Mouse (Mus musculus) MEL (cell line): ENCODE results near the gene Pomt2. TPM values are rescaled to one million over a fixed set of nuclear protein-coding genes. Genes with fewer than 3 reads are reported as not detected.
A peak's percentile ranks its signal among the peaks of the same experiment; 100 is the strongest.

Experiments
- DNase-seq: peaks from one replicate; pipeline ENCODE4 v3.0.0; 2011; ENCODE audit warnings: low read depth, low spot score
- H3K27ac ChIP-seq: 2 replicates; pipeline ENCODE4 v1.5.1; 2012; ENCODE audit warnings: low read depth, mild to moderate bottlenecking, control low read depth, low read length, moderate library complexity; ENCODE audit not compliant: control insufficient read depth
- H3K27me3 ChIP-seq, 2 experiments: fragments of 150-350 bp in 1 of 2; sonication (generic) in 1 of 2; 2 replicates each; pipeline ENCODE4 v1.6.1; 2012; ENCODE audit warnings: low read length in 2 of 2, mild to moderate bottlenecking in 2 of 2, improper control_type of control experiment in 1 of 2, moderate library complexity in 1 of 2; ENCODE audit not compliant: insufficient read depth in 2 of 2, control insufficient read depth in 1 of 2
- H3K36me3 ChIP-seq, 2 experiments: 2 replicates each; pipeline ENCODE4 v1.6.1; 2012 to 2014; ENCODE audit warnings: low read length in 2 of 2, improper control_type of control experiment in 1 of 2, inconsistent platforms in 1 of 2, mild to moderate bottlenecking in 1 of 2; ENCODE audit not compliant: insufficient read depth in 2 of 2, control insufficient read depth in 1 of 2
- H3K4me1 ChIP-seq, 2 experiments: fragments of 150-350 bp in 1 of 2; sonication (generic) in 1 of 2; 2 replicates each; pipeline ENCODE4 v1.6.1; 2012; ENCODE audit warnings: low read length in 2 of 2, improper control_type of control experiment in 1 of 2, mild to moderate bottlenecking in 1 of 2; ENCODE audit not compliant: insufficient read depth in 2 of 2, control insufficient read depth in 1 of 2
- H3K4me3 ChIP-seq, 2 experiments: fragments of 150-350 bp in 1 of 2; sonication (generic) in 1 of 2; 2 replicates each; pipeline ENCODE4 v1.5.1; 2012; ENCODE audit warnings: low read depth in 2 of 2, low read length in 2 of 2, mild to moderate bottlenecking in 2 of 2, moderate library complexity in 2 of 2, control low read depth in 1 of 2, improper control_type of control experiment in 1 of 2; ENCODE audit not compliant: control insufficient read depth in 1 of 2, insufficient read depth in 1 of 2
- H3K79me2 ChIP-seq: 2 replicates; pipeline ENCODE4 v1.6.1; 2012; ENCODE audit warnings: mild to moderate bottlenecking, low read length, moderate library complexity; ENCODE audit not compliant: control insufficient read depth, poor library complexity, insufficient read depth
- H3K9ac ChIP-seq: 2 replicates; pipeline ENCODE4 v1.6.1; 2012; ENCODE audit warnings: low read depth, mild to moderate bottlenecking, control low read depth, low read length, moderate library complexity; ENCODE audit not compliant: control insufficient read depth, poor library complexity, severe bottlenecking
- H3K9me3 ChIP-seq: fragments of 150-350 bp; sonication (generic); replicated peaks from 2 replicates; pipeline ENCODE4 v1.6.1; 2012; ENCODE audit warnings: mild to moderate bottlenecking, low read length, improper control_type of control experiment, moderate library complexity; ENCODE audit not compliant: insufficient read depth
- CHD1 ChIP-seq: IDR thresholded peaks from 2 replicates; pipeline ENCODE4 v1.6.1; 2012; ENCODE audit warnings: low read depth, mild to moderate bottlenecking, inconsistent platforms, low read length, improper control_type of control experiment
- CHD2 ChIP-seq: IDR thresholded peaks from 2 replicates; pipeline ENCODE4 v1.6.1; 2011; ENCODE audit warnings: low read length, improper control_type of control experiment
- CTCF ChIP-seq, 3 experiments: IDR thresholded peaks in 2 of 3; conservative IDR thresholded peaks in 1 of 3; 2 replicates each; pipeline ENCODE4 v1.5.1; 2011 to 2012; ENCODE audit warnings: low read length in 3 of 3, low read depth in 2 of 3, mild to moderate bottlenecking in 2 of 3, improper control_type of control experiment in 1 of 3, inconsistent platforms in 1 of 3, mixed read lengths in 1 of 3, moderate library complexity in 1 of 3; ENCODE audit not compliant: control insufficient read depth in 1 of 3, insufficient read depth in 1 of 3, poor library complexity in 1 of 3, severe bottlenecking in 1 of 3
- ELF1 ChIP-seq: IDR thresholded peaks from 2 replicates; pipeline ENCODE4 v1.6.1; 2014; ENCODE audit warnings: low read depth, mild to moderate bottlenecking, inconsistent platforms, low read length, improper control_type of control experiment, moderate library complexity
- EP300 ChIP-seq, 2 experiments: IDR thresholded peaks; 2 replicates each; pipeline ENCODE4 v1.6.1; 2011; ENCODE audit warnings: improper control_type of control experiment in 2 of 2, low read length in 2 of 2, low read depth in 1 of 2, mild to moderate bottlenecking in 1 of 2
- ETS1 ChIP-seq: IDR thresholded peaks from 2 replicates; pipeline ENCODE4 v1.6.1; 2012; ENCODE audit warnings: low read depth, mild to moderate bottlenecking, inconsistent platforms, low read length, improper control_type of control experiment, moderate library complexity
- GABPA ChIP-seq: IDR thresholded peaks from 2 replicates; pipeline ENCODE4 v1.6.1; 2012; ENCODE audit warnings: low read depth, mild to moderate bottlenecking, inconsistent platforms, low read length, improper control_type of control experiment, moderate library complexity
- GATA1 ChIP-seq: IDR thresholded peaks from 2 replicates; pipeline ENCODE4 v1.6.1; 2011; ENCODE audit warnings: low read depth, low read length, improper control_type of control experiment
- HCFC1 ChIP-seq: IDR thresholded peaks from 2 replicates; pipeline ENCODE4 v1.6.1; 2012; ENCODE audit warnings: low read depth, mild to moderate bottlenecking, inconsistent platforms, low read length, improper control_type of control experiment, moderate library complexity
- MAFK ChIP-seq: IDR thresholded peaks from 2 replicates; pipeline ENCODE4 v1.6.1; 2011; ENCODE audit warnings: low read depth, mild to moderate bottlenecking, low read length, improper control_type of control experiment, borderline replicate concordance
- MAX ChIP-seq: IDR thresholded peaks from 2 replicates; pipeline ENCODE4 v1.6.1; 2011; ENCODE audit warnings: low read length, improper control_type of control experiment
- MAZ ChIP-seq: IDR thresholded peaks from 2 replicates; pipeline ENCODE4 v1.6.1; 2012; ENCODE audit warnings: low read depth, mild to moderate bottlenecking, inconsistent platforms, low read length, improper control_type of control experiment
- MXI1 ChIP-seq: IDR thresholded peaks from 2 replicates; pipeline ENCODE4 v1.6.1; 2011; ENCODE audit warnings: mild to moderate bottlenecking, low read depth, low read length, improper control_type of control experiment
- MYC ChIP-seq: IDR thresholded peaks from 2 replicates; pipeline ENCODE4 v1.6.1; 2011; ENCODE audit warnings: low read depth, mild to moderate bottlenecking, low read length, improper control_type of control experiment, moderate library complexity
- NELFE ChIP-seq: IDR thresholded peaks from 2 replicates; pipeline ENCODE4 v1.6.1; 2011; ENCODE audit warnings: low read depth, low read length, improper control_type of control experiment
- NRF1 ChIP-seq: IDR thresholded peaks from 2 replicates; pipeline ENCODE4 v1.6.1; 2014; ENCODE audit warnings: low read depth, mild to moderate bottlenecking, inconsistent platforms, low read length, improper control_type of control experiment, moderate library complexity; ENCODE audit not compliant: poor library complexity, insufficient read depth, severe bottlenecking
- POLR2A ChIP-seq, 2 experiments: IDR thresholded peaks; 2 replicates each; pipeline ENCODE4 v1.6.1; 2011 to 2012; ENCODE audit warnings: low read length in 2 of 2, mild to moderate bottlenecking in 2 of 2, control low read depth in 1 of 2, improper control_type of control experiment in 1 of 2, low read depth in 1 of 2, moderate library complexity in 1 of 2; ENCODE audit not compliant: control insufficient read depth in 1 of 2, insufficient read depth in 1 of 2, poor library complexity in 1 of 2
- POLR2AphosphoS2 ChIP-seq: IDR thresholded peaks from 2 replicates; pipeline ENCODE4 v1.6.1; 2011; ENCODE audit warnings: low read length, improper control_type of control experiment
- POLR2AphosphoS5 ChIP-seq: IDR thresholded peaks from 2 replicates; pipeline ENCODE4 v1.6.1; 2012; ENCODE audit warnings: low read depth, borderline replicate concordance, mild to moderate bottlenecking, inconsistent platforms, low read length, moderate library complexity, mixed read lengths
- RAD21 ChIP-seq: IDR thresholded peaks from 2 replicates; pipeline ENCODE4 v1.6.1; 2011; ENCODE audit warnings: mild to moderate bottlenecking, low read depth, low read length, improper control_type of control experiment
- RCOR1 ChIP-seq: IDR thresholded peaks from 2 replicates; pipeline ENCODE4 v1.6.1; 2012; ENCODE audit warnings: low read depth, mild to moderate bottlenecking, inconsistent platforms, low read length, improper control_type of control experiment
- SIN3A ChIP-seq: IDR thresholded peaks from 2 replicates; pipeline ENCODE4 v1.6.1; 2012; ENCODE audit warnings: low read length, improper control_type of control experiment, inconsistent platforms
- SMC3 ChIP-seq: IDR thresholded peaks from 2 replicates; pipeline ENCODE4 v1.6.1; 2011; ENCODE audit warnings: low read depth, low read length, improper control_type of control experiment
- TAL1 ChIP-seq: IDR thresholded peaks from 2 replicates; pipeline ENCODE4 v1.6.1; 2012; ENCODE audit warnings: mild to moderate bottlenecking, inconsistent platforms, low read length, moderate library complexity, mixed read lengths
- TBP ChIP-seq: IDR thresholded peaks from 2 replicates; pipeline ENCODE4 v1.8.0; 2011; ENCODE audit warnings: low read depth, low read length, improper control_type of control experiment
- TCF12 ChIP-seq: IDR thresholded peaks from 2 replicates; pipeline ENCODE4 v1.6.1; 2014; ENCODE audit warnings: low read depth, mild to moderate bottlenecking, inconsistent platforms, low read length, improper control_type of control experiment, moderate library complexity
- UBTF ChIP-seq: IDR thresholded peaks from 2 replicates; pipeline ENCODE4 v1.6.1; 2012; ENCODE audit warnings: low read depth, mild to moderate bottlenecking, inconsistent platforms, low read length, improper control_type of control experiment, moderate library complexity, borderline replicate concordance; ENCODE audit not compliant: insufficient read depth
- USF1 ChIP-seq: IDR thresholded peaks from 2 replicates; pipeline ENCODE4 v1.6.1; 2014; ENCODE audit warnings: low read depth, mild to moderate bottlenecking, inconsistent platforms, low read length, improper control_type of control experiment, moderate library complexity
- USF2 ChIP-seq, 2 experiments: IDR thresholded peaks; 2 replicates each; pipeline ENCODE4 v1.6.1; 2011 to 2012; ENCODE audit warnings: improper control_type of control experiment in 2 of 2, low read length in 2 of 2, borderline replicate concordance in 1 of 2, inconsistent platforms in 1 of 2, low read depth in 1 of 2, mild to moderate bottlenecking in 1 of 2; ENCODE audit not compliant: insufficient read depth in 1 of 2
- ZC3H11A ChIP-seq: IDR thresholded peaks from 2 replicates; pipeline ENCODE4 v1.6.1; 2012; ENCODE audit warnings: low read depth, mild to moderate bottlenecking, inconsistent platforms, low read length, improper control_type of control experiment
- ZKSCAN1 ChIP-seq: IDR thresholded peaks from 2 replicates; pipeline ENCODE4 v1.6.1; 2012; ENCODE audit warnings: low read depth, mild to moderate bottlenecking, inconsistent platforms, low read length, improper control_type of control experiment, moderate library complexity
- ZMIZ1 ChIP-seq: IDR thresholded peaks from 2 replicates; pipeline ENCODE4 v1.6.1; 2012; ENCODE audit warnings: low read depth, mild to moderate bottlenecking, inconsistent platforms, low read length, improper control_type of control experiment, moderate library complexity
- polyA plus RNA-seq, 2 experiments: library from polyadenylated mRNA; stranded (reverse) in 1 of 2; unstranded in 1 of 2; fragments of >175 nt in 1 of 2; fragments of >200 nt in 1 of 2; gene quantifications; 2 replicates each; pipeline versions ENCODE4 v1.2.1 to v1.2.4; 2012; ENCODE audit warnings: low replicate concordance in 2 of 2, low read depth in 1 of 2; ENCODE audit not compliant: insufficient read length in 2 of 2, insufficient read depth in 1 of 2, missing spikeins in 1 of 2
- total RNA-seq: library from RNA; depleted of rRNA; stranded (reverse); fragments of 300-350 nt; gene quantifications from 2 replicates; pipeline ENCODE4 v1.2.3, GENCODE M21; 2012

The Pomt2 gene
- total and polyA plus RNA-seq, 3 experiments: 11.1 to 12.9 TPM; not detected in 1

- Histone ChIP-seq H3K4me3 (no peak overlapping the region), H3K36me3 (peaks cover 0 to 9% of the 10 kb centered on the region in 2 experiments; a peak in 2 of 4 replicates)
- no peak for DNase-seq
Observed at GRCm38 (mm10) chr12:87132784-87133183, 15.0 kb downstream of the Pomt2 start.

GRCm38 (mm10) chr12:87132210-87132609 lies 15.6 kb downstream of the Pomt2 start:
- TF ChIP-seq CHD2: no peak
- TF ChIP-seq MYC: no peak
- no peak for TF ChIP-seq POLR2A (IDR thresholded peaks at IDR 0.05; ENCODE audit: control insufficient read depth in 1 of 2, insufficient read depth in 1 of 2, low read depth in 1 of 2, low read length in 2 of 2, poor library complexity in 1 of 2)
- no peak for TF ChIP-seq ELF1
- TF ChIP-seq EP300 (IDR thresholded peaks at IDR 0.05; ENCODE audit: low read depth in 1 of 2, low read length in 2 of 2): peak; percentile 39 to 60; a peak in 2 of 4 replicates
- no peak for TF ChIP-seq CHD1
- no peak for TF ChIP-seq ZMIZ1
- TF ChIP-seq POLR2AphosphoS2: no peak
- peak; percentile 91 for TF ChIP-seq ETS1
- TF ChIP-seq MAZ: no peak
- no peak for TF ChIP-seq CTCF (IDR thresholded peaks at IDR 0.05 in 2 of 3, conservative IDR thresholded peaks at IDR 0.05 in 1 of 3; ENCODE audit: control insufficient read depth in 1 of 3, insufficient read depth in 1 of 3, low read depth in 2 of 3, low read length in 3 of 3, poor library complexity in 1 of 3, severe bottlenecking in 1 of 3)
- TF ChIP-seq TCF12: peak; percentile 46; the same call in 1 of the 2 replicates
- TF ChIP-seq MAX: 0 out of 2 replicates have a peak, but pooled peaks have one; percentile 23
- TF ChIP-seq SMC3: no peak
- 0 out of 2 replicates have a peak, but pooled peaks have one; percentile 33 for TF ChIP-seq TAL1
- no peak for TF ChIP-seq GABPA
- no peak for TF ChIP-seq USF2 (IDR thresholded peaks at IDR 0.05; ENCODE audit: borderline replicate concordance in 1 of 2, insufficient read depth in 1 of 2, low read depth in 1 of 2, low read length in 2 of 2)
- TF ChIP-seq NELFE: no peak
- TF ChIP-seq ZKSCAN1: no peak
- no peak for TF ChIP-seq ZC3H11A
- peak; percentile 76 for TF ChIP-seq GATA1
- TF ChIP-seq SIN3A: peak; percentile 50
- no peak; the same call in 1 of the 2 replicates for TF ChIP-seq MXI1
- no peak for TF ChIP-seq NRF1
- TF ChIP-seq USF1: no peak
- TF ChIP-seq RAD21: no peak
- TF ChIP-seq RCOR1: no peak
- TF ChIP-seq POLR2AphosphoS5: no peak
- TF ChIP-seq UBTF: no peak
- TF ChIP-seq MAFK: no peak
- TF ChIP-seq HCFC1: no peak
- no peak for TF ChIP-seq TBP
- Histone ChIP-seq H3K4me1 (peaks cover 2 to 10% of the 10 kb centered on the region in 2 experiments; a peak in 3 of 4 replicates), H3K9me3 (no peaks in the 10 kb centered on the region), H3K4me3 (no peak overlapping the region), H3K27me3 (no peaks in the 10 kb centered on the region), H3K9ac (no peak overlapping the region), H3K36me3 (peaks cover 0 to 9% of the 10 kb centered on the region in 2 experiments; a peak in 2 of 4 replicates), H3K79me2 (no peaks in the 10 kb centered on the region), H3K27ac (no peak overlapping the region)
- DNase-seq: peak; percentile 21

More at GRCm38 (mm10) chr12:87132784-87133183, 15.0 kb downstream of the Pomt2 start:
- TF ChIP-seq GATA1 (peak; percentile 5; the same call in 1 of the 2 replicates), GABPA (no peak)
- Histone ChIP-seq H3K27ac (no peak overlapping the region), H3K4me1 (peaks cover 2 to 10% of the 10 kb centered on the region in 2 experiments; a peak in 3 of 4 replicates), H3K9ac (no peak overlapping the region), H3K79me2 (no peaks in the 10 kb centered on the region), H3K27me3 (no peaks in the 10 kb centered on the region), H3K9me3 (no peaks in the 10 kb centered on the region)
